Mouse (Mus musculus) cerebellum, adult 2 months (tissue): ENCODE results near the gene Tph1. TPM values are rescaled to one million over a fixed set of nuclear protein-coding genes. Genes with fewer than 3 reads are reported as not detected.
"Not testable (repeated sequence)": the region's sequence is repeated elsewhere in the genome, so short reads cannot be mapped to it uniquely, and the experiment has no call there.

Experiments used
- DNase-seq, 2 experiments: peaks; one replicate each; pipeline ENCODE4 v3.0.0; 2021
- H3K27ac ChIP-seq: fragments of 200-500 bp; 2 replicates; pipeline ENCODE4 v1.5.1; 2012; ENCODE audit warnings: low read length, control low read depth, inconsistent platforms; ENCODE audit not compliant: insufficient read depth
- H3K27me3 ChIP-seq: fragments of 200-500 bp; 2 replicates; pipeline ENCODE4 v1.6.1; 2012; ENCODE audit warnings: inconsistent platforms, mild to moderate bottlenecking, low read length, moderate library complexity; ENCODE audit not compliant: control insufficient read depth, insufficient read depth
- H3K4me1 ChIP-seq: fragments of 200-500 bp; 2 replicates; pipeline ENCODE4 v1.6.1; 2011; ENCODE audit warnings: low read length; ENCODE audit not compliant: control insufficient read depth, insufficient read depth
- H3K4me3 ChIP-seq: fragments of 200-500 bp; replicated peaks from 2 replicates; pipeline ENCODE3; 2011; ENCODE audit warnings: mild to moderate bottlenecking, low read depth, low read length, control low read depth; ENCODE audit not compliant: insufficient read depth
- CTCF ChIP-seq: fragments of 200-500 bp; IDR thresholded peaks from 2 replicates; pipeline ENCODE4 v1.5.1; 2011; ENCODE audit warnings: low read depth, mild to moderate bottlenecking, control low read depth, low read length, moderate library complexity, borderline replicate concordance; ENCODE audit not compliant: insufficient read depth
- POLR2A ChIP-seq: fragments of 200-500 bp; IDR thresholded peaks from 2 replicates; pipeline ENCODE4 v1.6.1; 2011; ENCODE audit warnings: low read length, control low read depth, borderline replicate concordance; ENCODE audit not compliant: insufficient read depth
- WGBS: fragments of 180-500 bp; shearing (Covaris S2); methylation state at CpG from one replicate; pipeline ENCODE4 v1.1.7; 2018; 5-methylcytosine and 5-hydroxymethylcytosine counted together
- polyA plus RNA-seq: library from polyadenylated mRNA; depleted of rRNA; stranded (reverse); fragments of >200 nt; gene quantifications from 2 replicates; pipeline ENCODE4 v1.2.3, GENCODE M21; 2012

The Tph1 gene
- polyA plus RNA-seq, 1 experiment: not detected

DNA sequence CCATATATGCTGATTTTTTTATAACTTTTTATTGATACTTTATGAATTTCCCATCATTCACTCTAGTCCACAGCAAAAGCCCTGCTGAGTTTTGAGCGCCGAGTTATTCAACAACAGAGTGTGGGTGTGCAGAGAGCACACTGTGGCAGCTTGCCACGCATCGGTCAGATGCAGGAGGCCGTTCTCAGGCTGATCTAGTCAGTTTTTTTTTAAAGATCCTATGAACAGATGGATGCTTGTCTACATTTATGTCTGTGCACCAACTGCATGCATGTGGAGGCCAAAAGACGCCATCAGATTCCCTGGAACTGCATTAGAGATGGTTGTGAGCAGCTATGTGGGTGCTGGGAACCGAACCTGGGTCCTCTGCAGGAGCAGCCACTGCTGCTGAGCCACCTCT lies 2.7 kb upstream of the Tph1 start:
- TF ChIP-seq CTCF: no peak
- no peak for TF ChIP-seq POLR2A
- WGBS: 57% methylated on average over 7 of the region's 7 CpGs
- no peak for DNase-seq

DNA sequence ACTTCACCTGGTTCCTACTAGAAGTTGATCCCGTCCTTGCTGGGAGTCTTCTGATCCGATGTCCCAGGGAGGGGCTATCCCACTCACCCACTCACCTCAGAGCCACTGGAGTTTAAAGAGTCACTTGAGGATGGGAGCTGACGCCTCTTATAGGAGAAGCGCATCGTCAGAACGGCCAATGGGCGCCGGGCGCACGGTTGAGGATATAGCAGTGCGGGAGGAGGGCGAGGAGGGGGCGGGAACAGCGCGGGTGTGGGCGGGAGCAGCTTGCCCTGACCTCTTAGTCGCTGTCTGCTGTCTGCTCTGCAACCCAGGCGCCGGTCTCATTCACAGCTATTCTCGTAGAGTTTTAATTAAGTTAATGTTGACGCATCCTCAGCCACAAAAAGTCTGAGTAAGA lies 5.1 kb downstream of the Tph1 start:
- H3K27me3 ChIP-seq: no peaks in the 10 kb centered on the region
- WGBS: 10% methylated on average over 21 of the region's 21 CpGs
- H3K4me1 ChIP-seq: peaks cover 17% of the 10 kb centered on the region
- no peak for TF ChIP-seq CTCF
- no peak for TF ChIP-seq POLR2A
- no peak overlapping the region for H3K4me3 ChIP-seq
- no peak for DNase-seq
- no peak overlapping the region for H3K27ac ChIP-seq

More for the DNA sequence above, 2.7 kb upstream of the Tph1 start:
- Histone ChIP-seq H3K4me3 (no peak overlapping the region), H3K4me1 (peaks cover 26% of the 10 kb centered on the region), H3K27ac (no peak overlapping the region), H3K27me3 (no peaks in the 10 kb centered on the region)

DNA sequence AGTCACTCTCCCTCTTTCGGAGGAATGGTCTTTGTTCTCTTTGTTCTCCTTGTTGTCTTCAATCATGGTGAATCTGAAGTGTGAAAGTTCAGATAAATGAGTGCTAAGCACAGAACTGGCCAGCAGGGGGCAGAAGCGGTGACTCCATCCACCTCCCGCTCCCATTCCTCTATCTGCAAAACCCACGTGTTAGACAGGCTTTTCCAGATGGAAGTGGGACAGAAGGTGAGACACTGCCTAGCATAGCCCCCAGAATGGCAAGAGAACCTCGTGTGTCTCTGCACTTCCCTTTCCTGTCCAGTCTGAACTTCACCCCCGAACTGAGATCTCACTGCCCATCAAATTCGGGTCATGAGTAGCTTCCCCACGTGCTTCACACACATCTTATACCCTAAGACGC lies 7.1 kb downstream of the Tph1 start:
- WGBS: 46% methylated on average over 9 of the region's 9 CpGs
- peak; percentile 20 to 51 for DNase-seq
- H3K27me3 ChIP-seq: no peaks in the 10 kb centered on the region
- peaks cover 10% of the 10 kb centered on the region for H3K4me1 ChIP-seq
- TF ChIP-seq POLR2A (no peak), CTCF (peak; percentile 73)
- H3K27ac ChIP-seq: no peak overlapping the region
- H3K4me3 ChIP-seq: no peak overlapping the region

DNA sequence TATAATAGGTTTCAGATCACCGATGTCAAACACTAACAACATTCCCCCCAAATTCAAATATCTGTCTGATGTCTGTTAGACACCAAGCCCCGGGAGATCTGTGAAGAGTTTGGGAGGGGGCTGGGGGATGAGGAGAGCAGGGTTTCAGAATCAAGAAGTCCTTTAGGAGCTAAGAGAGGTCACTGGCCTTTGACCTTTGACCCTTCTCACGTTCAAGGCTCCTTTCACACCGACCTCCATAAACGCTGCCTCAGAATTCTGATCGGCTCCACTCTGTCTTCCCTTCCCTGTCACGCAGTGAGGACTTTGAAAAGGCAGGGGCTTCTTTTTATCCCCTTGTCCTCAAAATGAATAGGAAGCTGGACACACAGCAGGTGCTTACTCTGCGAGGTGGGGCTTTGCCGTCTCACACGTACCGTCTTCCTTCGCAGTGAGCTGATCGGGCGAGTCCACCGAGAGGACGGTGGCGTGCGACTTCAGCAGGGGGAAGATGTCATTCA lies 10.7 kb downstream of the Tph1 start:
- DNase-seq: no peak
- Histone ChIP-seq H3K4me3 (no peak overlapping the region), H3K4me1 (peaks cover 10% of the 10 kb centered on the region), H3K27ac (no peak overlapping the region), H3K27me3 (no peaks in the 10 kb centered on the region)
- no peak for TF ChIP-seq POLR2A
- TF ChIP-seq CTCF: no peak
- 34% methylated on average over 18 of the region's 18 CpGs for WGBS

DNA sequence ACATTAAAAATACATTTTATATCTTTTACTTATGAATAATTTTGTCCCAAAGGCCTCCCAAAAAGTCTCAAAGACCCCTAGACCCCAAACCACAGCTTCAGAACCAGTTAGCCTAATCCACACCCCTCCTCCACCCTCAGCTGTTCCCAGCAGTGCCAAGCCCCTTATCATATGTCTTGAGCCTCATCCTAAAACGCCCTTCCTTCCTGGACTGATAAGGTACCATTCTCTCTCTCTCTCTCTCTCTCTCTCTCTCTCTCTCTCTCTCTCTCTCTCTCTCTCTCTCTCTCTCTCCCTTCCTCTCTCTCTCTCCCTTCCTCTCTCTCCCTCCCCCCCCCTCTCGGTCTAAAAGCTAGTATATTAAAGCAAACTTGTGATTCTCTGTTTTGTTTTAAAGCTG lies 20.1 kb downstream of the Tph1 start:
- Histone ChIP-seq H3K4me3 (no peak overlapping the region), H3K4me1 (peaks cover 5% of the 10 kb centered on the region; the same call in 1 of the 2 replicates), H3K27me3 (no peaks in the 10 kb centered on the region), H3K27ac (no peak overlapping the region)
- DNase-seq: no peak
- WGBS: 83% methylated on average over 2 of the region's 2 CpGs
- TF ChIP-seq CTCF: no peak
- no peak for TF ChIP-seq POLR2A

DNA sequence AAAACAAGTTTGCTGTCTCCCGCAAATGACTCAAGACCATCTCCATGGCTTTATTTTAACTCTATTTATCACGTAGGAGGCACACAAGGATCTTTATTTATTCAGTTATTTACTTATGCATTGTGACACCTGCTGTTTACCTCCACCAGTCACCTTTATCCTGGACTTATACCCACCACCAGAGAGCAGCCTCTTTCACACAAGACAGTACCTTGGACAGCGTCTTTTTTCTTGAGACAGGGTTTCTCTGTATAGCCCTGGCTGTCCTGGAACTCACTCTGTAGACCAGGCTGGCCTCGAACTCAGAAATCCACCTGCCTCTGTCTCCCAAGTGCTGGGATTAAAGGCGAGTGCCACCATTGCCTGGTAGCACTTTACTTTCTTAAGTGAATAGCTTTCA lies 22.1 kb downstream of the Tph1 start:
- H3K4me1 ChIP-seq, DNase-seq, H3K4me3 ChIP-seq, H3K27ac ChIP-seq, H3K27me3 ChIP-seq: not testable (repeated sequence)
- 70% methylated on average over 5 of the region's 5 CpGs for WGBS

DNA sequence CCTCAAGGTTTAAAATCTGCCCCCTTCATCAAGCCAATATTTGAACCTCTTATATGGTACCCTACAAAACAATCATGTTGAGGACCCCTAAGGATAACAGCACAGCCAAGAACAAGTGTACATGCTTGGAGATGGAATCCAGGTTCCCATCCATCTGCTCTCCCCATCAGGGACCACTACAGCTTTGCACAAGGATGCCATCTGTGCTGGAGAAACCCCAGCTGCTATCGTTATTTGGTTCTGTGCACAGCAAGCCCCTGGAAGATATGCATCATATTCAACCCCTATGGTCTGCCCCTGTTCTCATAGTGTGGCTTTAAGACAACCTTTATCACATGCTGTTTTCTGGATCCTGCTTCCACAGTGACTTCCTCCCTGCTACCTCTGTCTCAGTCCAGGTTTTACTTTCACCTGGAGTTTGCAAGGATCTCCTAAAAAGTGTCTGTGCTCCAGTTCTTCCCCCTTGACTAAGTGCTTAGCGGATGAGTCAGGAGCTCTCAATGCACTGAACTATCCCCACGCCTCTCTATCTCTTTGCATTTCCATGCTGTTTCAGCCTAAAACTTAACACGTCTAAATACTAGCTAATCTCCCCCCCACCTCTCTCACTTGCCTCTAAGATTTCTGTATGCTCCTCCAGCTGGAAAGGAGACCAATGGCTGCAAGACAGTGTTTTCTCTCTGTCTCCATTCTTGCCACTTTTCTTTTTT lies 23.8 kb downstream of the Tph1 start:
- TF ChIP-seq POLR2A: no peak
- TF ChIP-seq CTCF: no peak
- WGBS: 56% methylated on average over 4 of the region's 4 CpGs
- no peak for DNase-seq
- Histone ChIP-seq H3K4me1 (peaks cover 5% of the 10 kb centered on the region; the same call in 1 of the 2 replicates), H3K4me3 (no peak overlapping the region), H3K27ac (no peak overlapping the region), H3K27me3 (no peaks in the 10 kb centered on the region)

DNA sequence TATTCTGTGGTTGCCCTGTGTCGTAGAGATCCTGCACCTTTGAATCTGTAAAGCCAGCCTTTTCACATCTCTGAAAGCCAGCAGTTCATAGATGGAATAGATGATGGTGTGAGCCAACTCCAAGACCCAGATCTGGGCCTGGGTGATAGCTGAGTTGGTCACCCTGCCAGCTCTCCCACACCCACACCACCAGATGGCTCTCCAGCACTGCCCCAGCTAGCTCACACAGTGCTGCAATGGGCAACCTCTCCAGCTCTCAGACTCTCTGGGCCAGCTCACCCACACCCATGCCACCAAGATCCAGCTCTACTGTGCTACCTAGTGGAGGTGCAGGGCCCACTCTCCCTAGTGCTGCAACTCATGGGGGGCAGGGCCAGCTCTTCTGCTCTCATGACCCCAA lies 29.2 kb downstream of the Tph1 start:
- Histone ChIP-seq H3K27me3 (no peaks in the 10 kb centered on the region), H3K4me1 (peaks cover 16% of the 10 kb centered on the region; the same call in 1 of the 2 replicates), H3K27ac (0 out of 2 replicates have a peak overlapping the region, but pooled peaks have one; percentile 32), H3K4me3 (no peak overlapping the region)
- peak; percentile 75 to 82 for DNase-seq
- 52% methylated on average over 1 of the region's 1 CpGs for WGBS
- TF ChIP-seq POLR2A (no peak), CTCF (peak; percentile 83)
